Mouse (Mus musculus) G1E (cell line): Measurements from ENCODE around the gene Icos.

Source experiments
- CTCF ChIP-seq: IDR thresholded peaks from 2 replicates; pipeline ENCODE4 v1.5.1; 2012; ENCODE audit warnings: low read depth, low read length, inconsistent platforms, mixed read lengths
- TAL1 ChIP-seq: conservative IDR thresholded peaks from 2 replicates; pipeline ENCODE4 v1.6.1; 2012; ENCODE audit warnings: low read depth, low read length, inconsistent platforms, mixed read lengths

GRCm38 (mm10) chr1:61046055-61046705 lies 68.5 kb downstream of the Icos start:
- TF ChIP-seq TAL1 (no peak), CTCF (no peak)
